ENCODE assay signal across 11 mouse cellular contexts in genomic region chr11:106419262-106420102, GRCm38 (mm10). TPM values are rescaled to one million over a fixed set of nuclear protein-coding genes. Genes with fewer than 3 reads are reported as not detected.
DNase-seq lines count a peak whose midpoint lies in the region; ATAC-seq lines count a peak whose summit lies in the region.
"Had no signal": no experiment of that assay in that cellular context is flagged by ENCODE, and none has a peak within 500 bp of the region (broad histone marks: within the 10 kb centered on the region; RNA-seq: fewer than 3 reads in every experiment).

No protein-coding gene starts in this region.

- DNase-seq in heart, adult 11 months = peak; percentile 93
- DNase-seq in heart, adult 8-10 months (ENCODE audit: low spot score) = no peak
- no peak for DNase-seq in lung, postnatal 25 days (ENCODE audit: low spot score)
- DNase-seq in gastrocnemius, postnatal 10 days = no peak
- DNase-seq in left cerebral cortex, postnatal 36 days (ENCODE audit: low spot score in 2 of 2) = no peak

- peaks cover 8% of the 10 kb centered on the region; the same call in 1 of the 2 replicates for H3K36me3 ChIP-seq in lung, embryonic 15.5 days

- no peaks in the 10 kb centered on the region for H3K9me3 ChIP-seq in lung, embryonic 15.5 days

- intact Hi-C loops in left cerebral cortex, postnatal 36 days (cut with DNase I) = loop anchor here (2.0 to 10.0 kb wide), 2 partner anchors 71 to 325 kb away; no protein-coding TSS in a partner anchor

- H3K27ac ChIP-seq in lung, embryonic 15.5 days = peak overlapping the region; percentile 2; the same call in 1 of the 2 replicates
- H3K27ac ChIP-seq: hindbrain, embryonic 14.5 days had no signal

- H3K9ac ChIP-seq in lung, embryonic 15.5 days = no peak overlapping the region
- H3K9ac ChIP-seq: hindbrain, embryonic 14.5 days had no signal

- H3K4me1 ChIP-seq in lung, embryonic 15.5 days = no peaks in the 10 kb centered on the region

- H3K4me3 ChIP-seq in lung, embryonic 15.5 days = no peak overlapping the region

- no peak overlapping the region for H3K4me2 ChIP-seq in lung, embryonic 15.5 days
- H3K4me2 ChIP-seq: hindbrain, embryonic 14.5 days had no signal

- ATAC-seq in lung, embryonic 15.5 days (ENCODE audit: borderline replicate concordance, extremely low read depth, low FRiP score, low TSS enrichment) = no peak
- ATAC-seq in common myeloid progenitor, adult 5-6 weeks (replicated peaks; ENCODE audit: low read depth, poor library complexity, severe bottlenecking) = peak; percentile 55
- peak; percentile 81 for ATAC-seq in megakaryocyte, adult 5-6 weeks (ENCODE audit: poor library complexity, severe bottlenecking)
- ATAC-seq: Patski had no signal

- 63% methylated on average over 9 of the region's 9 CpGs for WGBS in lung, embryonic 15.5 days

- no peaks in the 10 kb centered on the region for H3K27me3 ChIP-seq in lung, embryonic 15.5 days
- H3K27me3 ChIP-seq: Patski had no signal

RNA-seq across cellular contexts. Expression of gene Icam2, which starts 31.6 kb away (rescaled TPM):
- total RNA-seq in heart, adult 8-10 months (2022) = 10 to 100 TPM; 15.6 to 28.2 (median 21.5) TPM
- polyA plus RNA-seq in lung, embryonic 15.5 days (2015; fragmentation: Nextera tagmentation; extraction: Ambion mirVana) = 93.5 and 99.2 TPM in 2 replicates
- 54.6 and 70.8 TPM in 2 replicates for total RNA-seq in common myeloid progenitor, adult 5-6 weeks (2017)
- total RNA-seq in megakaryocyte, adult 5-6 weeks (2015) = 24.5 and 28.2 TPM in 2 replicates
- total RNA-seq in megakaryocyte, adult 5-6 weeks (2017) = 49.3 and 62.2 TPM in 2 replicates
- 10 to 100 TPM; 13.3 to 18.6 TPM for total RNA-seq in gastrocnemius, postnatal 10 days (2021)
- total RNA-seq in left cerebral cortex, postnatal 36 days (2021) = 1 to 10 TPM; 3.1 to 4.1 TPM
- polyA plus RNA-seq: Patski had no signal

RNA-seq across cellular contexts. Expression of gene Prr29, which starts 54.2 kb away (rescaled TPM):
- total RNA-seq in heart, adult 8-10 months (2022) = 1 to 10 TPM in 3 of 4 experiments, under 1 TPM in 1; 0.75 to 1.8 (median 1.5) TPM
- polyA plus RNA-seq in lung, embryonic 15.5 days (2015; fragmentation: Nextera tagmentation; extraction: Ambion mirVana) = 0.93 and 1.1 TPM in 2 replicates
- not detected in 2 replicates for total RNA-seq in common myeloid progenitor, adult 5-6 weeks (2017)
- not detected in 2 replicates for total RNA-seq in megakaryocyte, adult 5-6 weeks (2015)
- not detected in 2 replicates for total RNA-seq in megakaryocyte, adult 5-6 weeks (2017)
- 10 to 100 TPM; 11.4 to 11.5 TPM for total RNA-seq in gastrocnemius, postnatal 10 days (2021)
- not detected for total RNA-seq in left cerebral cortex, postnatal 36 days (2021)
- total RNA-seq: adrenal gland, postnatal 14 days had no signal
- polyA plus RNA-seq: hindbrain, embryonic 14.5 days; Patski had no signal

Comparison
In these comparisons a context has a peak if more than half of its experiments do, and no peak if none do; other contexts are left out.
1. RNA of gene Prr29, which starts 54.2 kb away (total RNA-seq): 11.4 to 11.5 TPM in gastrocnemius, postnatal 10 days; 0.75 to 1.8 TPM in heart, adult 8-10 months, not detected in left cerebral cortex, postnatal 36 days, not detected in common myeloid progenitor, adult 5-6 weeks and not detected in megakaryocyte, adult 5-6 weeks; every median in the first group is over 4 times any median in the second.